ENCODE assay signal across 8 mouse cellular contexts in the genomic region with DNA sequence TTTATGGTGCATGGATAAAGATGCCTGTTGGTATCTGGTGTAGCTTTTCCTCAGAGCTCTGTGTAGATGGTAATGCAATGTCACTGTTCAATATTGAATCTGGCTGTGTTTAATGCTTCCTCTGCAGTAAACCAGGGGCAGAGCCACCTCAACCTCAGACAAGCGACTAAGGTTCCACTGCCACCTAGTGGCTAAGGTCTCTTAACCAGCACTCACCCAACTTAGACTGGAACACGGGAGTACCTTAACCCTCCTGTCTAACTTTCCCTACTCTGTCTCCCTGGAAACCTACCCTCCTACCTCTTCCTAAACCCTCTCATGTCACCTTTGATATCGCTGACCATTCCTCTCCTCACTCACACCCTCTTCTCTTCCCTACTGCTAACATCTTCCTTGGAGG.
A peak's percentile ranks its signal among the peaks of the same experiment; 100 is the strongest.
DNase-seq lines count a peak whose midpoint lies in the region; ATAC-seq and TF ChIP-seq lines count a peak whose summit lies in the region.

No protein-coding gene starts in this region.

- H3K4me1 ChIP-seq in kidney, embryonic 16.5 days (ENCODE audit: insufficient read depth, low read length): no peaks in the 10 kb centered on the region
- no peaks in the 10 kb centered on the region for H3K4me1 ChIP-seq in lung, adult 2 months (ENCODE audit: control insufficient read depth, insufficient read depth, low read length)

- peak; percentile 76 for TF ChIP-seq CTCF in lung, adult 2 months (IDR thresholded peaks at IDR 0.05; ENCODE audit: insufficient read depth, low read length)

- no peak for TF ChIP-seq POLR2A in lung, adult 2 months (IDR thresholded peaks at IDR 0.05; ENCODE audit: borderline replicate concordance, extremely low read depth, low read depth, low read length)

- DNase-seq in 3T3-L1 (ENCODE audit: low read depth, low spot score): peak; percentile 95
- DNase-seq in Muller cell, postnatal 12 days (ENCODE audit: inconsistent ontology term): peak; percentile 29
- peak; percentile 44 to 74 for DNase-seq in cerebellum, postnatal 25 days
- peak; percentile 19 for DNase-seq in lung, adult 2 months
- peak; percentile 17 for DNase-seq in ovary, adult 18-20 months (ENCODE audit: low spot score)
- DNase-seq in thymus, postnatal 36 days: peak; percentile 36 to 43

- H3K36me3 ChIP-seq in kidney, embryonic 16.5 days (ENCODE audit: insufficient read depth, low read length): no peaks in the 10 kb centered on the region

- peak; percentile 50 for ATAC-seq in granulocyte monocyte progenitor cell, adult 5-6 weeks (replicated peaks; ENCODE audit: poor library complexity, severe bottlenecking)
- ATAC-seq in kidney, embryonic 16.5 days (ENCODE audit: low FRiP score, low TSS enrichment): peak; percentile 78; the same call in 1 of the 2 replicates

- 13% methylated on average over 3 of the region's 3 CpGs for WGBS in kidney, embryonic 16.5 days
- WGBS in lung, adult 2 months: 12% methylated on average over 3 of the region's 3 CpGs

- H3K4me3 ChIP-seq in kidney, embryonic 16.5 days (ENCODE audit: low read length): no peak overlapping the region
- H3K4me3 ChIP-seq in lung, adult 2 months (replicated peaks; ENCODE audit: extremely low read depth, low read depth, low read length): no peak overlapping the region

- no peaks in the 10 kb centered on the region for H3K27me3 ChIP-seq in kidney, embryonic 16.5 days (ENCODE audit: insufficient read depth, low read length)

- H3K9ac ChIP-seq in kidney, embryonic 16.5 days (replicated peaks; ENCODE audit: low read length): no peak overlapping the region

- no peak overlapping the region for H3K27ac ChIP-seq in kidney, embryonic 16.5 days (ENCODE audit: low read length)

- no peak overlapping the region for H3K4me2 ChIP-seq in kidney, embryonic 16.5 days (replicated peaks; ENCODE audit: low read depth, low read length)

- no peaks in the 10 kb centered on the region for H3K9me3 ChIP-seq in kidney, embryonic 16.5 days (ENCODE audit: low read length)

Comparison
In these comparisons a context has a peak if more than half of its experiments do, and no peak if none do; other contexts are left out.
1. DNase-seq: peak in every context shown above with its lines; median percentile 95 in 3T3-L1; 59 in cerebellum, postnatal 25 days; 40 in thymus, postnatal 36 days; 29 in Muller cell, postnatal 12 days; 19 in lung, adult 2 months; 17 in ovary, adult 18-20 months.